Mouse (Mus musculus): Measurements from ENCODE around the gene Gins3.

- TF ChIP-seq CTCF (IDR thresholded peaks at IDR 0.05 in 2 of 3, conservative IDR thresholded peaks at IDR 0.05 in 1 of 3; ENCODE audit: control insufficient read depth in 1 of 3, insufficient read depth in 1 of 3, low read depth in 2 of 3, low read length in 3 of 3, poor library complexity in 1 of 3, severe bottlenecking in 1 of 3) (no peak), POLR2A (IDR thresholded peaks at IDR 0.05; ENCODE audit: control insufficient read depth in 1 of 2, insufficient read depth in 1 of 2, low read depth in 1 of 2, low read length in 2 of 2, poor library complexity in 1 of 2) (no peak), GABPA (IDR thresholded peaks at IDR 0.05; ENCODE audit: low read depth, low read length) (no peak), SIN3A (IDR thresholded peaks at IDR 0.05; ENCODE audit: low read length) (no peak), ELF1 (IDR thresholded peaks at IDR 0.05; ENCODE audit: low read depth, low read length) (no peak), MXI1 (IDR thresholded peaks at IDR 0.05; ENCODE audit: low read depth, low read length) (no peak), CHD2 (IDR thresholded peaks at IDR 0.05; ENCODE audit: low read length) (no peak), JUND (IDR thresholded peaks at IDR 0.05; ENCODE audit: low read depth, low read length) (no peak), USF1 (IDR thresholded peaks at IDR 0.05; ENCODE audit: low read depth, low read length) (no peak), EP300 (IDR thresholded peaks at IDR 0.05; ENCODE audit: low read depth in 1 of 2, low read length in 2 of 2) (no peak), ZNF384 (IDR thresholded peaks at IDR 0.05; ENCODE audit: low read depth, low read length) (no peak)
Observed at GRCm38 (mm10) chr8:95661575-95661974, 28.3 kb downstream of the Gins3 start.

Measured in MEL (cell line).